ENCODE assay signal across 9 mouse cellular contexts in the genomic region with DNA sequence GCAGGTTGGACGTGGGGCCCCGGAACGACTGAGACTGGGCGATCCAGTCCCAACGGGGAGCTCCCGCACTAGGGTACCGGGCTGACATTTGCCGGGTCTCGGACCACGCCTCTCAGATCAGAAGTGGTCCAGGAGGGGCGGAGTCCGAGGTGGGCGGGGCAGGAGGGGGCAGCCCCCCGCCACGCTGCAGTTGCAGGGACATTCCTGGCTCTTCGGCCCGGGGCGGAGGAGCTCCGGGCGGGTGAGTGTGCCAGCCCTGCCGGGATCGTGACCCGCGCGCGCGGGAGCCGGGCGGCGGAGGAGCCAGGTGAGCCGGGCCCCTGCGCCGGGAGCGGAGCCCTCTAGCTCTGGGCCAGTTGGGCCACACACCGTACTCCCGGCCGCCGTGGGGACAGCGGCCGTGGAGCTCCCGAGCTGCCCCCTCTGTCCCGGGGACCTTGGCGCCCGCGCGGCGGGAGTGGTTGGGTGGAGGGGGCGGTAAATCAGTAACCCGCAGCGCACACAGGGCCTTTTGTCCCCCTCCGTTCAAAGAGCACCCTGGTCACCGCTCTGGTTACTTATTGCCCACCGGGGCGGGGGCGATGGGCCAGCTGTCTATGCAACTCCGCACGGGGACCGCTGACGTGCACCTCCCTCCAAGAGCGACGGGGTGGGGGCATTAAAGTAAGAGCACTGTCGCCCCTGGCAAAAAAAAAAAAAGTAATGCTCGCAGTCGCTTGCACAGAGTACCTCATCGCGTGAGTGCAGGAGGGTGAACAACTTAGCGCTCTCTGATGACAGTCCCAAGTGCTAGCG. TPM values are rescaled to one million over a fixed set of nuclear protein-coding genes. Genes with fewer than 3 reads are reported as not detected.
DNase-seq lines count a peak whose midpoint lies in the region; ATAC-seq and TF ChIP-seq lines count a peak whose summit lies in the region.
"Had no signal": no experiment of that assay in that cellular context is flagged by ENCODE, and none has a peak within 500 bp of the region (broad histone marks: within the 10 kb centered on the region; RNA-seq: fewer than 3 reads in every experiment).

A gene (plus strand): TSS at position 20 of the 795 bp plus-strand sequence.

- H3K4me1 ChIP-seq in embryonic facial prominence, embryonic 12.5 days, result 0 out of 2 replicates have a peak, but pooled peaks cover 4% of the 10 kb centered on the region
- peaks cover 12% of the 10 kb centered on the region for H3K4me1 ChIP-seq in hindbrain, embryonic 13.5 days (replicated peaks)
- H3K4me1 ChIP-seq in neural tube, embryonic 12.5 days, result peaks cover 6% of the 10 kb centered on the region

- no peak for TF ChIP-seq CTCF in left cerebral cortex, adult 2 months (IDR thresholded peaks at IDR 0.05)

- H3K36me3 ChIP-seq in embryonic facial prominence, embryonic 12.5 days, result no peaks in the 10 kb centered on the region
- no peaks in the 10 kb centered on the region for H3K36me3 ChIP-seq in hindbrain, embryonic 13.5 days
- H3K36me3 ChIP-seq in neural tube, embryonic 12.5 days, result no peaks in the 10 kb centered on the region

- ATAC-seq in embryonic facial prominence, embryonic 12.5 days (ENCODE audit: insufficient number of reproducible peaks, insufficient read depth, low FRiP score, low TSS enrichment), result no peak
- ATAC-seq in hindbrain, embryonic 13.5 days (ENCODE audit: low FRiP score), result peak; percentile 39; the same call in 1 of the 2 replicates
- peak; percentile 70 for ATAC-seq in neural tube, embryonic 12.5 days (ENCODE audit: low FRiP score, low read depth)

- peak within 1 kb of the TSS; percentile 95 for H3K4me2 ChIP-seq in embryonic facial prominence, embryonic 12.5 days (replicated peaks)
- peak within 1 kb of the TSS; percentile 96 for H3K4me2 ChIP-seq in hindbrain, embryonic 13.5 days
- peak within 1 kb of the TSS; percentile 97 for H3K4me2 ChIP-seq in neural tube, embryonic 12.5 days (replicated peaks)

- no peak within 1 kb of the TSS for H3K27ac ChIP-seq in left cerebral cortex, adult 2 months
- H3K27ac ChIP-seq in embryonic facial prominence, embryonic 12.5 days, result 0 out of 2 replicates have a peak within 1 kb of the TSS, but pooled peaks have one; percentile 30
- H3K27ac ChIP-seq in hindbrain, embryonic 13.5 days, result no peak within 1 kb of the TSS
- H3K27ac ChIP-seq in neural tube, embryonic 12.5 days, result no peak within 1 kb of the TSS

- H3K9me3 ChIP-seq in embryonic facial prominence, embryonic 12.5 days, result no peaks in the 10 kb centered on the region
- H3K9me3 ChIP-seq in hindbrain, embryonic 13.5 days, result no peaks in the 10 kb centered on the region
- H3K9me3 ChIP-seq in neural tube, embryonic 12.5 days, result no peaks in the 10 kb centered on the region

- WGBS in embryonic facial prominence, embryonic 12.5 days, result 2% methylated on average over 68 of the region's 68 CpGs
- WGBS in hindbrain, embryonic 13.5 days, result 2% methylated on average over 65 of the region's 68 CpGs
- WGBS in neural tube, embryonic 12.5 days, result 1% methylated on average over 68 of the region's 68 CpGs

- intact Hi-C loops in left cerebral cortex, adult 2 months (cut with DNase I), result no loop called here

- peak within 1 kb of the TSS; percentile 66 for H3K9ac ChIP-seq in embryonic facial prominence, embryonic 12.5 days
- H3K9ac ChIP-seq in hindbrain, embryonic 13.5 days, result peak within 1 kb of the TSS; percentile 75
- H3K9ac ChIP-seq in neural tube, embryonic 12.5 days, result peak within 1 kb of the TSS; percentile 55

- peak within 1 kb of the TSS; percentile 44 for H3K4me3 ChIP-seq in left cerebral cortex, adult 2 months
- peak within 1 kb of the TSS; percentile 55 for H3K4me3 ChIP-seq in embryonic facial prominence, embryonic 12.5 days
- H3K4me3 ChIP-seq in hindbrain, embryonic 13.5 days, result peak within 1 kb of the TSS; percentile 53
- H3K4me3 ChIP-seq in neural tube, embryonic 12.5 days, result peak within 1 kb of the TSS; percentile 54

- DNase-seq in left cerebral cortex, adult 2 months (ENCODE audit: extremely low spot score in 1 of 2, low spot score in 2 of 2), result no peak
- DNase-seq in left cerebral cortex, adult 11 months (ENCODE audit: low spot score), result no peak
- peak; percentile 70 for DNase-seq in liver
- no peak for DNase-seq in right cerebral cortex, adult 2 months (ENCODE audit: low spot score in 2 of 2)
- no peak for DNase-seq in layer of hippocampus, adult 9-10 months (ENCODE audit: low spot score)

- peaks cover 31% of the 10 kb centered on the region for H3K27me3 ChIP-seq in embryonic facial prominence, embryonic 12.5 days
- peaks cover 49% of the 10 kb centered on the region for H3K27me3 ChIP-seq in hindbrain, embryonic 13.5 days
- H3K27me3 ChIP-seq in neural tube, embryonic 12.5 days (replicated peaks), result peaks cover 18% of the 10 kb centered on the region

RNA-seq across cellular contexts. Expression of the gene that starts here (rescaled TPM):
- total RNA-seq in left cerebral cortex, adult 2 months (2021), result under 1 TPM; 0.36 to 0.40 TPM
- polyA plus RNA-seq in embryonic facial prominence, embryonic 12.5 days (2016; fragmentation: Nextera tagmentation; extraction: Ambion mirVana), result 4.8 and 5.1 TPM in 2 replicates
- polyA plus RNA-seq in hindbrain, embryonic 13.5 days (2015; fragmentation: Nextera tagmentation; extraction: Ambion mirVana), result 1.1 and 2.0 TPM in 2 replicates
- polyA plus RNA-seq in neural tube, embryonic 12.5 days (2016; fragmentation: Nextera tagmentation; extraction: Ambion mirVana), result 2.8 and 3.7 TPM in 2 replicates
- total RNA-seq: neutrophil, adult 5-6 weeks had no signal
